Mouse (Mus musculus) liver, embryonic 14.5 days (tissue): Measurements from ENCODE around the gene Gm10447. TPM values are rescaled to one million over a fixed set of nuclear protein-coding genes. Genes with fewer than 3 reads are reported as not detected.

Experiments
- ATAC-seq: fragments of 200-750 bp; cut with Nextera tagmentation; 2 replicates; pipeline ENCODE4 v1.8.0; 2017; ENCODE audit warnings: moderate number of reproducible peaks, mild to moderate bottlenecking, moderate library complexity; ENCODE audit not compliant: insufficient read depth
- DNase-seq, 3 experiments: peaks; one replicate each; pipeline ENCODE4 v3.0.0-alpha.2; 2012 to 2013; ENCODE audit warnings: low read depth in 3 of 3, low spot score in 3 of 3
- H3K27ac ChIP-seq: fragments of 300-500 bp; sonication (generic); 2 replicates; pipeline ENCODE4 v1.5.1; 2014; ENCODE audit warnings: moderate library complexity, mild to moderate bottlenecking, control low read depth, inconsistent platforms
- H3K27me3 ChIP-seq: fragments of 300-500 bp; sonication (generic); 2 replicates; pipeline ENCODE4 v1.6.1; 2014; ENCODE audit warnings: mild to moderate bottlenecking, low read length, moderate library complexity; ENCODE audit not compliant: control insufficient read depth, insufficient read depth
- H3K36me3 ChIP-seq: fragments of 300-500 bp; sonication (generic); replicated peaks from 2 replicates; pipeline ENCODE4 v1.6.1; 2014; ENCODE audit warnings: low read depth; ENCODE audit not compliant: control insufficient read depth, insufficient read depth
- H3K4me1 ChIP-seq, 2 experiments: fragments of 200-500 bp in 1 of 2; fragments of 300-500 bp in 1 of 2; sonication (generic) in 1 of 2; replicated peaks; 2 replicates each; pipeline ENCODE4 v1.6.1; 2012 to 2014; ENCODE audit warnings: antibody characterized with exemption in 1 of 2, inconsistent platforms in 1 of 2, low read length in 1 of 2; ENCODE audit not compliant: control insufficient read depth in 2 of 2, insufficient read depth in 2 of 2
- H3K4me2 ChIP-seq: fragments of 300-500 bp; sonication (generic); 2 replicates; pipeline ENCODE4 v1.6.1; 2014; ENCODE audit warnings: low read depth, mild to moderate bottlenecking, control low read depth, moderate library complexity
- H3K4me3 ChIP-seq, 2 experiments: fragments of 200-500 bp in 1 of 2; fragments of 300-500 bp in 1 of 2; sonication (generic) in 1 of 2; 2 replicates each; pipeline ENCODE4 v1.5.1; 2012 to 2014; ENCODE audit warnings: low read depth in 2 of 2, low read length in 2 of 2, mild to moderate bottlenecking in 2 of 2, control low read depth in 1 of 2, inconsistent platforms in 1 of 2, moderate library complexity in 1 of 2; ENCODE audit not compliant: insufficient read depth in 1 of 2
- H3K9ac ChIP-seq: fragments of 300-500 bp; sonication (generic); replicated peaks from 2 replicates; pipeline ENCODE4 v1.6.1; 2014; ENCODE audit warnings: mild to moderate bottlenecking, control low read depth, moderate library complexity
- H3K9me3 ChIP-seq: fragments of 300-500 bp; sonication (generic); 2 replicates; pipeline ENCODE4 v1.6.1; 2016; ENCODE audit warnings: low read length, mixed read lengths; ENCODE audit not compliant: control insufficient read depth
- CTCF ChIP-seq: IDR thresholded peaks from 2 replicates; pipeline ENCODE4 v1.5.1; 2016; ENCODE audit warnings: antibody characterized with exemption, low read depth, control low read depth
- EP300 ChIP-seq: IDR thresholded peaks from 2 replicates; pipeline ENCODE4 v1.6.1; 2016; ENCODE audit warnings: antibody characterized with exemption, low read depth
- WGBS: fragments of 180-500 bp; shearing (Covaris S2); extraction: QIAGEN DNeasy Blood & Tissue Kit; methylation state at CpG from one replicate; pipeline ENCODE4 v1.1.7; 2014; ENCODE audit not compliant: insufficient replicate concordance; 5-methylcytosine and 5-hydroxymethylcytosine counted together
- polyA plus RNA-seq, 2 experiments: library from polyadenylated mRNA; depleted of rRNA in 1 of 2; stranded (reverse) in 1 of 2; unstranded in 1 of 2; fragments of >200 nt; fragmentation: Nextera tagmentation in 1 of 2; extraction: Ambion mirVana in 1 of 2; gene quantifications; 2 replicates each; pipeline versions ENCODE4 v1.2.1 to v1.2.3; 2012 to 2014

Gene Gm10447
- polyA plus RNA-seq (2012; rRNA removed) (0.15 and 0.19 TPM in 2 replicates), polyA plus RNA-seq (2014; fragmentation: Nextera tagmentation; extraction: Ambion mirVana) (not detected in 2 replicates)

GRCm38 (mm10) chr11:53456474-53457371, at the start of gene Gm10447, which contains the start of gene Shroom1:
Gm10447 (minus strand) TSS chr11:53457110.
Shroom1 (plus strand) TSS chr11:53457205.
- Histone ChIP-seq H3K9ac (no peak within 1 kb of the TSS; the same call in 1 of the 2 replicates), H3K4me3 (peak within 1 kb of the TSS; percentile 45 to 48), H3K4me1 (peaks cover 0 to 2% of the 10 kb centered on the region in 2 experiments; a peak in 2 of 4 replicates), H3K27ac (no peak within 1 kb of the TSS), H3K9me3 (no peaks in the 10 kb centered on the region), H3K4me2 (peak within 1 kb of the TSS; percentile 39), H3K36me3 (no peaks in the 10 kb centered on the region), H3K27me3 (peaks cover 25% of the 10 kb centered on the region)
- DNase-seq, result no peak
- TF ChIP-seq EP300, result no peak
- peak; percentile 28 for TF ChIP-seq CTCF
- peak; percentile 58 for ATAC-seq
- WGBS, result 4% methylated on average over 40 of the region's 42 CpGs

DNA sequence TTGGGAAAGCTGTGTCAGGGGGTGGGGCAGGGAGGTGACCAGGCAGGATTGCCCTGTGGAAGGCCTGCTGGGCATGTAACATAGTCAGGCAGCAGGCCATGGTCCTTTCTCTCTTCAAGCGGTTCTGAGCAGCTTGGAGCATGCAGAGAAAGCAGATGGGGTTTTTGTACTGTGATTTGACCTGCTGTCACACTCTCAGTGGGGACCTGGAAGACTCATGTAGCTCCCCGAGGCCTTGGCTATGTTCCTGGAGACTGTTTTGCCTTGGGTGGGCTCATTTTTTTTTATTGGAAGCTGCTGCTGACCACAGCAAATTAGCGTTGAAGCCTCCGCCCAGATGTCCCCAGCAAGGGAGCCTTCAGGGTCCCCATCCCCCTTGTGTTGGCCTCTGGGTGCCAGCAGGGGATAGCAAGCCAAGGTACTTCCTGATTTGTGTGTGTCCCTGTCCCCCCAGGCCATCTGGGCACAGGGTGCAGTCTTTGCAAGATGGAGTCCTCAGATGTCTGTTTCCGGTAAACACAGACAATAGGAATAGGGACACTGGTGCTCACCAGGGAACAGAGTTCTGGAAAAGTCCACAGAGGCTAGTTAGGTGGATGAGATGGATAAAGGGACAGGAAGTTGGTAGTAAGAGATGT, 48.2 kb upstream of the Gm10447 start:
- peaks cover 0 to 7% of the 10 kb centered on the region in 2 experiments; a peak in 2 of 4 replicates for H3K4me1 ChIP-seq
- H3K4me2 ChIP-seq, result no peak overlapping the region
- 74% methylated on average over 5 of the region's 5 CpGs for WGBS
- H3K4me3 ChIP-seq, result no peak overlapping the region
- DNase-seq (no peak), ATAC-seq (no peak)
- TF ChIP-seq EP300 (no peak), CTCF (no peak)
- H3K36me3 ChIP-seq, result no peaks in the 10 kb centered on the region
- H3K27me3 ChIP-seq, result peaks cover 3% of the 10 kb centered on the region; the same call in 1 of the 2 replicates
- H3K27ac ChIP-seq, result no peak overlapping the region
- H3K9me3 ChIP-seq, result no peaks in the 10 kb centered on the region
- no peak overlapping the region for H3K9ac ChIP-seq

DNA sequence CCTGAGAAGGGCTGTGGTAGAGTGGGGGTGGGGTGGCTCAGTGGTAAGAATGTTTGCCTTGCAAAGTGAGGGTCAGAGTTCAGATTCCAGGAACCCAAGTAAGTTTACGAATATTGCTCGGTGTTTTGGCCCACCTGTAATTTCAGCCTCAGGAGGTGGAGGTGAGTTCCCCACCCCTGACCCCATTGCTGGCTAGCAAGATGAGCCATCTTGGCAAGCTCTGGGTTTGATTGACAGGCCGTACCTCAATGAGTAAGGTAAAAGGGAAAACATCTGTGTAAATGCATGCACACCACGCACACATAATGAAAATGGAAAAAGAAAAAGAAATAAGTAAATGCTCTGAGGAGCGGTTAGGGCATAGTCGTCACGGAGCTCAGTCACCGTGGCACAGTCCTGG, 47.5 kb upstream of the Gm10447 start:
- Histone ChIP-seq H3K4me2 (no peak overlapping the region), H3K4me1 (peaks cover 0 to 7% of the 10 kb centered on the region in 2 experiments; a peak in 2 of 4 replicates), H3K9me3 (no peaks in the 10 kb centered on the region), H3K4me3 (no peak overlapping the region), H3K9ac (no peak overlapping the region), H3K36me3 (no peaks in the 10 kb centered on the region), H3K27me3 (peaks cover 3% of the 10 kb centered on the region; the same call in 1 of the 2 replicates), H3K27ac (no peak overlapping the region)
- DNase-seq (no peak), ATAC-seq (no peak)
- TF ChIP-seq EP300, result no peak
- TF ChIP-seq CTCF, result no peak
- WGBS, result 73% methylated on average over 8 of the region's 8 CpGs

DNA sequence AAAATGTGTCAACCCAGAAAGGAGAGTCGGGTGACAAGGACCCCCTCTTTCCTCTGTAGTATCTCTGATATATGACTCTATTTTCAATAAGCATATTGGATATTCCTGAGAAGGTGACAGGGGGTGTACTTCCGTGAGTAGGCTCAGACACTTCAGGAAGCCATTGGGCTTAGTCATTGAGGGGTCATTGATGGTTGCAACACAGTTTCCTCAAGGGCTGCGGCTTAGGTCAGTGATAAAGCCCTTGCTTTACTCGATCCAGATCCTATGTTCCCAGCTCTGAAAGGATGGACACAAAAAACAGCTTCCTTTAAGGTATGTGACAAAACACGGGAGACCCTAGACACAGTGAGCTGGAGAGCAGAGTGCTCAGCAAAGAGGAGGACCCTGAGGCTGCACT, 46.8 kb upstream of the Gm10447 start:
- no peaks in the 10 kb centered on the region for H3K9me3 ChIP-seq
- 36% methylated on average over 5 of the region's 5 CpGs for WGBS
- no peaks in the 10 kb centered on the region for H3K36me3 ChIP-seq
- ATAC-seq, result no peak
- H3K4me1 ChIP-seq, result peaks cover 0 to 7% of the 10 kb centered on the region in 2 experiments; a peak in 2 of 4 replicates
- no peak overlapping the region for H3K9ac ChIP-seq
- H3K27ac ChIP-seq, result no peak overlapping the region
- no peak overlapping the region for H3K4me2 ChIP-seq
- DNase-seq, result no peak
- H3K4me3 ChIP-seq, result no peak overlapping the region
- TF ChIP-seq CTCF, result no peak
- no peak for TF ChIP-seq EP300
- peaks cover 3% of the 10 kb centered on the region; the same call in 1 of the 2 replicates for H3K27me3 ChIP-seq
